Mouse (Mus musculus) heart, embryonic 11.5 days (tissue): ENCODE measurements around the gene Btn2a2. TPM values are rescaled to one million over a fixed set of nuclear protein-coding genes. Genes with fewer than 3 reads are reported as not detected.

Experiments used
- ATAC-seq: fragments of 200-750 bp; cut with Nextera tagmentation; replicated peaks from 2 replicates; pipeline ENCODE4 v1.8.0; 2017; ENCODE audit warnings: moderate library complexity; ENCODE audit not compliant: insufficient number of reproducible peaks, low FRiP score, low TSS enrichment
- H3K27ac ChIP-seq: fragments of 300-500 bp; sonication (generic); 2 replicates; pipeline ENCODE4 v1.5.1; 2014; ENCODE audit warnings: mild to moderate bottlenecking, low read depth, low read length
- H3K27me3 ChIP-seq: fragments of 300-500 bp; sonication (generic); 2 replicates; pipeline ENCODE4 v1.6.1; 2014; ENCODE audit warnings: mild to moderate bottlenecking, low read length, mixed read lengths; ENCODE audit not compliant: control insufficient read depth, insufficient read depth
- H3K36me3 ChIP-seq: fragments of 300-500 bp; sonication (generic); 2 replicates; pipeline ENCODE4 v1.6.1; 2014; ENCODE audit warnings: mild to moderate bottlenecking, low read length, moderate library complexity, mixed read lengths; ENCODE audit not compliant: control insufficient read depth, insufficient read depth
- H3K4me1 ChIP-seq: fragments of 300-500 bp; sonication (generic); 2 replicates; pipeline ENCODE4 v1.6.1; 2014; ENCODE audit warnings: low read length; ENCODE audit not compliant: control insufficient read depth, insufficient read depth
- H3K4me2 ChIP-seq: fragments of 300-500 bp; sonication (generic); 2 replicates; pipeline ENCODE4 v1.6.1; 2014; ENCODE audit warnings: mild to moderate bottlenecking, moderate library complexity
- H3K4me3 ChIP-seq: fragments of 300-500 bp; sonication (generic); 2 replicates; pipeline ENCODE4 v1.5.1; 2014; ENCODE audit warnings: low read depth, low read length
- H3K9ac ChIP-seq: fragments of 300-500 bp; sonication (generic); 2 replicates; pipeline ENCODE4 v1.6.1; 2014; ENCODE audit warnings: mild to moderate bottlenecking, low read depth, low read length, moderate library complexity
- H3K9me3 ChIP-seq: fragments of 300-500 bp; sonication (generic); replicated peaks from 2 replicates; pipeline ENCODE4 v1.6.1; 2016; ENCODE audit warnings: low read length; ENCODE audit not compliant: control insufficient read depth
- WGBS: fragments of 180-500 bp; shearing (Covaris S2); extraction: QIAGEN DNeasy Blood & Tissue Kit; methylation state at CpG from one replicate; pipeline ENCODE4 v1.1.7; 2014; ENCODE audit not compliant: insufficient replicate concordance; 5-methylcytosine and 5-hydroxymethylcytosine counted together
- polyA plus RNA-seq: library from polyadenylated mRNA; unstranded; fragments of >200 nt; fragmentation: Nextera tagmentation; extraction: Ambion mirVana; gene quantifications from 2 replicates; pipeline ENCODE4 v1.2.1, GENCODE M21; 2014

The Btn2a2 gene
- polyA plus RNA-seq, 1 experiment from 2014 or later: 0.59 TPM

DNA sequence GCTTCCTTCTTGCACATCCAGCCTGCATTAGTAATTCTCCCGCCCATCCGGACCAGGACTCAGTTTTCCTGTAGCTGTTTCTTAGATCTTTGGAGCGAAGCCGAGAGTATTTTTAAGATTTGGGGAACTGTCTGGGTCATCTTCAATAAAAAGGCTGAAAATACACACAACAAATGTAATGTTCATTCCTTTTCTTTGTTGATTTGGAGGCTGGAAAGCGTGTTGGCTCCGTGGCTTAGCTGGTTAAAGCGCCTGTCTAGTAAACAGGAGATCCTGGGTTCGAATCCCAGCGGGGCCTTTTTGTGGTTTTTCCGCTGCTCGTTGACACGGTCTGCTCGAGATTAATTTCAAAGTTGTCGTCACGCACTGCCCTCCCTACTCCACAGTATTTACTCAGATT, 38.3 kb downstream of the Btn2a2 start:
- Histone ChIP-seq H3K9me3 (no peaks in the 10 kb centered on the region), H3K4me3 (peak overlapping the region; percentile 67), H3K27ac (0 out of 2 replicates have a peak overlapping the region, but pooled peaks have one; percentile 35), H3K9ac (peak overlapping the region; percentile 72), H3K4me1 (0 out of 2 replicates have a peak, but pooled peaks cover 3% of the 10 kb centered on the region), H3K4me2 (peak overlapping the region; percentile 74), H3K27me3 (no peaks in the 10 kb centered on the region), H3K36me3 (no peaks in the 10 kb centered on the region)
- ATAC-seq: 0 out of 2 replicates have a peak, but pooled peaks have one; percentile 51
- under 1% methylated on average over 15 of the region's 15 CpGs for WGBS

- Histone ChIP-seq H3K4me2 (peak overlapping the region; percentile 74), H3K4me3 (peak overlapping the region; percentile 67), H3K9me3 (no peaks in the 10 kb centered on the region), H3K9ac (peak overlapping the region; percentile 72), H3K4me1 (peaks cover 6% of the 10 kb centered on the region; the same call in 1 of the 2 replicates), H3K36me3 (no peaks in the 10 kb centered on the region), H3K27ac (peak overlapping the region; percentile 23; the same call in 1 of the 2 replicates), H3K27me3 (no peaks in the 10 kb centered on the region)
- 1% methylated on average over 24 of the region's 24 CpGs for WGBS
- no peak for ATAC-seq
Measured at GRCm38 (mm10) chr13:23449235-23450095, 39.2 kb downstream of the Btn2a2 start.

DNA sequence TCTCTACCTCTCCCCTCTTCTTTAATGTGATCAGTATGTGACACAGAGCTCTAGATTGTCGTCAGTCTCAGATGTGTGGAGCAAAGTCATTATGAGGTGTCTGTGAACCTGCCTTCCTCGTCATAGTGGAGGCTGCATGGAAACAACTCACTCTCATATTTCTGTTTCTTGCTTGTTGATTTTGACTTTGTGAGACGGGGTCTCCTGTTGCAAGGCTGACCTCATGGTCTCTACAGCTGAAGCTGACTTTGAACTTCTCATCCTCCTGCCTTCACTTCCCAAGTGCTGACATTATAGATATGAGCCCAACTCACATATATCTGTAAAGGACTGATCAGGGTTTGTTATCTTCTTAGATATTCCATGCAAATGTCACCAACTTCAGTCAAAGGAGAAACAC, 39.9 kb downstream of the Btn2a2 start:
- H3K4me3 ChIP-seq: peak overlapping the region; percentile 67
- H3K36me3 ChIP-seq: no peaks in the 10 kb centered on the region
- no peaks in the 10 kb centered on the region for H3K9me3 ChIP-seq
- H3K27me3 ChIP-seq: no peaks in the 10 kb centered on the region
- H3K27ac ChIP-seq: peak overlapping the region; percentile 23; the same call in 1 of the 2 replicates
- WGBS: 43% methylated on average over 3 of the region's 3 CpGs
- H3K4me2 ChIP-seq: peak overlapping the region; percentile 74
- no peak for ATAC-seq
- H3K9ac ChIP-seq: no peak overlapping the region
- H3K4me1 ChIP-seq: peaks cover 8% of the 10 kb centered on the region; the same call in 1 of the 2 replicates

DNA sequence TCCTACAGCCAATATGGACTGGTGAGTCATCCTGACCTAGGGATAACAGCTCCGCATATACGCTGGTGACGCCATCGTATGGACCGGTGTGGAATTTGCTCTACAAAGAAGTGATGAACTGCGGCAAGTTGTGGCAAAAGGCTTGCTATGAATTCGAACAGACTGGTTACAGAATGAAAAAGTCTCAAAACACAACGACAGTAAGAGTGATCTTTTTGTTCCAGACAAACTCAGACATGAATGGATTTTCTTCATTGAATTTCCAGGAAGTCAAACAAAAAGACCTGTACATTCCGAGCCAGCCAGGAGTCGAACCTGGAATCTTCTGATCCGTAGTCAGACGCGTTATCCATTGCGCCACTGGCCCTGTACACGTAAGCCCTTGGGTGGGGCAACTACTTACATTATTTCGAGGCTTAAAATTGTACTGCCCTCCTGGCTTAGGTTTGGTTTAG, 42.1 kb downstream of the Btn2a2 start:
- no peaks in the 10 kb centered on the region for H3K27me3 ChIP-seq
- ATAC-seq: peak; percentile 57; the same call in 1 of the 2 replicates
- peak overlapping the region; percentile 71 for H3K27ac ChIP-seq
- peaks cover 8% of the 10 kb centered on the region; the same call in 1 of the 2 replicates for H3K4me1 ChIP-seq
- H3K4me2 ChIP-seq: peak overlapping the region; percentile 65
- under 1% methylated on average over 16 of the region's 16 CpGs for WGBS
- H3K4me3 ChIP-seq: peak overlapping the region; percentile 75
- peak overlapping the region; percentile 69; the same call in 1 of the 2 replicates for H3K9ac ChIP-seq
- H3K36me3 ChIP-seq: no peaks in the 10 kb centered on the region
- no peaks in the 10 kb centered on the region for H3K9me3 ChIP-seq

GRCm38 (mm10) chr13:23445561-23446320, 42.9 kb downstream of the Btn2a2 start:
- Histone ChIP-seq H3K27ac (peak overlapping the region; percentile 97), H3K9me3 (no peaks in the 10 kb centered on the region), H3K4me2 (peak overlapping the region; percentile 65), H3K4me3 (peak overlapping the region; percentile 75), H3K4me1 (peaks cover 8% of the 10 kb centered on the region; the same call in 1 of the 2 replicates), H3K27me3 (no peaks in the 10 kb centered on the region), H3K9ac (peak overlapping the region; percentile 94), H3K36me3 (no peaks in the 10 kb centered on the region)
- peak; percentile 91 for ATAC-seq
- WGBS: under 1% methylated on average over 55 of the region's 55 CpGs

DNA sequence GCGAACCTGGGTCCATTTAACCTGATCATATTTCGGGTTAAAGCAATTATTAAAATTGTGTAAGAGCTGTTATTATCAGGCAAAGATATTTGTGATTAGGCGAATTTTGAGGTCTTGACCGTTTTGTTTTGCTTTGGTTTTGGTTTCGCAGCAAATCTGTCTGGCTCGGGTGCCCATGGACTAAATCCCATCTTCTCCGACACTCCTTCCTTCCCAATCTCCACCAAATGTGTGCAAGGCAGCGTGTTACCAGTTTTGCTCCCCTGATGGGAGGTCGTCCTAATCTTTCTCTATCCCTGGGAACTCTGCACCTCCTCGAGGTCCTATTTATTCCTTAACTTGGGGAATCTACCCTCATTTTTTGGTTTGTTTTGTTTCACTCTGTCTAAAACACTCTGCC, 43.5 kb downstream of the Btn2a2 start:
- WGBS: 3% methylated on average over 10 of the region's 10 CpGs
- no peak for ATAC-seq
- peaks cover 8% of the 10 kb centered on the region; the same call in 1 of the 2 replicates for H3K4me1 ChIP-seq

DNA sequence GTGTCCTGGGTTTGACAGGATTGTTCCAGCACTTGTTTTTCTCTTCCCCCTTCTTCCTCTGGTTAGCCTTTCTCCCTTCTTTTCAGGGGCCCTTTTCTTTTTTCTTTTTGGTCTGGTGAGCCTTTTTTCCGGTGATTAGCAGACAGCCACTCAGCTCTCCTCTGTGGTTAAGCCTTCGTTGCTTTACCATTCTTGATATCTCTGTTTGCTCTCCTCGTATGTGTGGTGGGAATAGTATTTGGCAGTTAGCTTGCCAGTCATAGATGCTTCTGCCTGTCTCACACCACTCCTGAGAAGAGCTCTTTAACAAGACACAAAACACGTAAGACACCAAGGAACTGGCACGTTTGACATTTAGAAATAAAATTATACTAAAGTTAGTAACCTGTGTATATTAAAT, 44.2 kb downstream of the Btn2a2 start:
- Histone ChIP-seq H3K27me3 (no peaks in the 10 kb centered on the region), H3K4me1 (peaks cover 8% of the 10 kb centered on the region; the same call in 1 of the 2 replicates), H3K27ac (no peak overlapping the region; the same call in 1 of the 2 replicates), H3K9me3 (no peaks in the 10 kb centered on the region), H3K9ac (no peak overlapping the region), H3K36me3 (no peaks in the 10 kb centered on the region), H3K4me2 (peak overlapping the region; percentile 65), H3K4me3 (0 out of 2 replicates have a peak overlapping the region, but pooled peaks have one; percentile 75)
- WGBS: 51% methylated on average over 5 of the region's 5 CpGs
- no peak for ATAC-seq

More for the DNA sequence above, 43.5 kb downstream of the Btn2a2 start:
- H3K9me3 ChIP-seq: no peaks in the 10 kb centered on the region
- H3K4me3 ChIP-seq: peak overlapping the region; percentile 75
- H3K9ac ChIP-seq: peak overlapping the region; percentile 94
- no peaks in the 10 kb centered on the region for H3K36me3 ChIP-seq
- H3K27ac ChIP-seq: peak overlapping the region; percentile 97
- H3K4me2 ChIP-seq: peak overlapping the region; percentile 65
- H3K27me3 ChIP-seq: no peaks in the 10 kb centered on the region

GRCm38 (mm10) chr13:23439901-23440300, 48.8 kb downstream of the Btn2a2 start:
- H3K9me3 ChIP-seq: no peaks in the 10 kb centered on the region
- H3K4me3 ChIP-seq: no peak overlapping the region
- no peaks in the 10 kb centered on the region for H3K27me3 ChIP-seq
- peaks cover 6% of the 10 kb centered on the region; the same call in 1 of the 2 replicates for H3K4me1 ChIP-seq
- no peak overlapping the region for H3K9ac ChIP-seq
- H3K27ac ChIP-seq: no peak overlapping the region
- WGBS: 64% methylated on average over 10 of the region's 10 CpGs
- H3K4me2 ChIP-seq: no peak overlapping the region
- ATAC-seq: no peak
- no peaks in the 10 kb centered on the region for H3K36me3 ChIP-seq
